Mouse (Mus musculus): ENCODE measurements around the gene Tradd. TPM values are rescaled to one million over a fixed set of nuclear protein-coding genes. Genes with fewer than 3 reads are reported as not detected.

Gene Tradd
- 51.0 and 57.0 TPM in 2 replicates for polyA plus RNA-seq (2015; fragmentation: Nextera tagmentation; extraction: Ambion mirVana)

DNA sequence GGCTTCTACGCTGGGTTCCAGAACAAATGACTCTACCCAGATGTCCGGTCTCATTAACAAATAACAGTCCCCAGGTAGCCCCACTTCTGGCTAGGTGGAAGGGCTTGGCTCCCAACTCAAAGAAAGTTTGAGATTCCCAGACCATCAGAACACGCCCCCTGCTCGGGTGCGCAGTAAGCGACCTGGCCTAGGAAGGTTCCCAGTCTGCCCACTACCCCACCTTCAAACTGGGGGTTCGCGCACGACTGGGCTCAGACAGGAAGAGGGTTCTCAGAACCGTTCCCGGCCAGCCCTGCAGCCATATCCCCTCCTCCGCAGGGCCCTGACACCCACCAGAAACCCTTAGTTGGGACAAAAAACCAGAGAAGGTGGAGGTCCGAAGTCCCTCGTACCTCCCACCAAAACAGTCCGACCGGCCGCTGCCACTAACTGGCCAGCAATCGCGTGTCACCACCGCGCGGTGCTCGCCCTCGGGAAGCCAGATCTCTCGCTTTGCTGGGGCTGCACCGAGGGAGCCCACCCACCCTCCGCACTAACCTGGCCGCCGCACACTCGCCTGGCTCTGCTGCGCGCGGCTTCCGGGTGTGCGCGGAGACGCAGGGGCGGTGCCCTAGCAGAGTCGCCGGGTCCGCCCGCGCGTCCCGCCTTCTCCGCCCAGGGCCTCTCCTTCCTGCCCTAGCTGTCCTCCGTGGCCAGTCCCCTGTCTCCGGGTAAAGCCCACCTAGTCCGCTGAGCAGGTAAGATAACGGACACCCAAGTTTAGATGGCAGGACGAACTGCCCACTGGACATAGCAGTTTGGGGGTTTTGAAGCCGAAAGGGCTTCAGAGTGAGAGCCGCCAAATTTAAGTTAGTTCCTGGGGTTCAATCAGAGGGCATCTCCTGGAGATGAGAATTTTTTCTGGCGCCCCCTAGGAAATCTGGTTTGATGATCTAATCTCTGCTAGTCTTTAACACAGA lies at the start of gene Tradd, which contains the start of gene Fbxl8:
Gene Tradd (minus strand): TSS at position 586 of the 959 bp plus-strand sequence.
Gene Fbxl8 (plus strand): TSS at position 625 of the 959 bp plus-strand sequence.
- DNase-seq (ENCODE audit: low spot score): peak; percentile 74

DNA sequence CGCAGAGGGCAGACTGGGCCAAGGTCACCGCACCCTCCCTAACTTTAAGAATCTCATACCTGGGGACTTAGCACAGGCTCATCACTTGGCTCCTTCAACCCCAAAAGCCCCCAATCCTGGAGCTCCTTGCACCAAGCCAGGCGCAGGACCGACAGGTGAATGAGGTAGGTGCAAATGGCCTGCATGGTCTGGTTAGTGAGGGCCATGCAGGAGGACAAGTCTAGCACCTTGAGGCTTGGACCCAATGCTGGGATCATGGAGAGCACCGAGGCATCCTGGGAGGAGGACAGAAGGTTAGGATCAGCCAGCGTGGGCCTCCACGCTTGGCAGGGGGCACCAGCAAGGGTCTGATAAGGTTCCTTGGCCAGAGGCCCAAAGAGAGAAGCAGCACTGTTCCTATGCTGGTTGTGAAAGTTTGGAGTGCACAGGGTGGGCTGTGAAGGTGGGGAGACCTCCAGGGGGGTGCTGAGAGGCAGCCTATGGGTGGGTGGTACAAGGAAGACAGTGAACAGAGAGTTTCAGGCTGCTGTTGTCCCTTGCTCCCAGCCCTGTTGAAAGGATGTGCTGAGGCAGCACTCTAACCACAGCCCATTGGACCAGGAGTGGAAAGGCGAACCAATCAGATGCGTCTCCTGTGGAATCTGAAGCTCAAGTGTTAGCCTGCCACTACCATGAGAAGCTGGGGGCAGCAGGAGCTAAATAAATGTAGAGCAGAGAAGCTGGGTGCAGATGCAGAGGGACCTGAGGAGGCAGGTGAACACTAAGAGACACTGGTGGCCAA lies 49.4 kb upstream of the Tradd start:
- DNase-seq (ENCODE audit: low spot score): no peak

DNA sequence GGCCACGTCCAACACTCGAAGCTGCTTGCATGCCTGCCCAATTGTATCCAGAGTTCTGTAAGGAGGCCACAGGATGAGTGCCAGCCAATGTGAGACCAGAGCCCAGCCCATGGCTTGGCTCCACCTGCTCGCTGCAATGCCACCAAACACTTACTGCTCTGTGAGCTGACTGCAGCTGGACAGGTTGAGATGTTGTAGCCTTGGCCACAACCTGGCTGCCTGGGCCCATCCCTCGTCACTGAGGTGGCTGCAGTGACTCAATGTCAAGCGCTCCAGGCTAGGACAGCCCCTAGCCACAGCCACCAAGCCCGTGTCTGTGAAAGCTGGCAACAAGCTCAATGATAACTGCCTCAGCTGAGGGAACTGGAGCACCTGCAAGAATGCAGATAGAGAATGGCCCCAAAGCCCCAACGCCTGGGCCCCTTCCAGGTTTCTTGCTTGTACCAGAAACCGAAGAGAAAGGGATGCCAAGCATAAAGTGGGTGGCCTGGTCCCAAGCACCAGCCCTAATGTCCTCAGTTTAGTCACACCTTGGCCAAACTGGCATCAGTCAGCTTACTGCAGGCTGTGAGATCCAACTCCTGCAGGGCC lies 48.6 kb upstream of the Tradd start:
- DNase-seq (ENCODE audit: low spot score): no peak

DNA sequence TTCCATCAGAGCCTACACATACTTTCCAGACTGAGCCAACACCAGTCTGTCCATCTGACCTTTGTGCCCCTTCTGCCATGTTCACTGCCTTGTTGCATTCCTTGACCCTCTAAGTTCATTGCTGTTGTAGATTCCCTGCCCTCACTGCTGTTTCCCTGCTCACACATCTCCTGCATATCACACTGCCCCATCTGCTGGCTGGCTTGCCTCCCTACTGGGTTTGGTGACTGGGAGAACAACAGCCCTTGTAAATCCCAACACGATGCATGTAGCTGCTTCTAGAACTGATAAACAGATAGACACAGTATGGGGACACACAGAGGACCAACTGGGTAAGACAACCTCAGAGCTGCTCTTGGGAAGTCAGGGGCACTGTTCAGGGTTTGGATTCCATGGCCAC lies 47.3 kb upstream of the Tradd start:
- no peak for DNase-seq (ENCODE audit: low spot score)

DNA sequence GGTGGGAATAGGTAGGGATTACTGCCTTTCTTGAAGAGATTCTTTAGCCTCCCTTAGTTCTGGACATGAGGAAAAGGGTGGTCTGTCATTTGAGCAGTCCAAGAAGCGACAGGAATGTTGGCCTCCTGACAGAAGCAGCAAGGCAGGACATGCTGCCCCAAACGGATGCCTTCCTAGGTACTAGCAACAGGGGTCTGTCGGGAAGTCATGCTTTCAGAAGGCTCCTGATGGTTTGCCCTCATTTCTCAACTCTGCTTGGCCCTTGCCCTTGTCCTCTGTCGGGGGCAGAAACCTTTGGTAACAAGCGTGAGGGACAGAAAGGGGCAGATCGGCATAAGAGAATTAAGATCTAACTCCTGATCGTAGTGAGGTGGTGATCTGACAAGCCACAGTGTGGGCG lies 45.7 kb upstream of the Tradd start:
- DNase-seq (ENCODE audit: low spot score): no peak

DNA sequence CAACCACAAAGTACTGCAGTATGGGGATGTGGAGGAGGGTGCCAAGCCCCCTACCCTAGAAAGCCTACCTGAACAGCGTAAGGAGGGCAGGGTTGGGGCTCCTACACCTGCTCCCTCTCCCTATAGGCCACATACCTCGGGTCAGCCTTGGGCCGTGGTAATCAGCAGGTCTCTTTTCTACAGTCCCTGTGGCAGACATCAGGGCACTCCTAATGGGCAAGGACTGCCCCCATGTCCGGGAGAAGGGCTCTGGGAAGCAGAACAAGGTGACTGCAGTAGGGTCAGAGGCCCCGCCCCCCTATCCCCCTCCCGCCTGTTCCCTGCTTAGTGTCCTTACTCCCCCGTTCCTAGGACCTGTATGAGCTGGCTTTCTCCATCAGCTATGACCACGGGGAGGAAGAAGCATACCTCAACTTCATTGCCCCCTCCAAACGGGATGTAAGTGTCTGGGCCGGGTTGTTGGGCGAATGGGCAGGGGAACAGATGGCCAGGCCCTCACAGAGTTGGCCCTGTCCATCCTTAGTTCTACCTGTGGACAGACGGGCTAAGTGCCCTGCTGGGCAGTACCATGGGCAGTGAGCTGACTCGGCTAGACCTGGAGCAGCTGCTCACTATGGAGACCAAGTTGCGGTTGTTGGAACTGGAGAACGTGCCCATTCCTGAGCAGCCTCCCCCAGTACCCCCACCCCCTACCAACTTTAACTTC lies 44.9 kb upstream of the Tradd start:
- DNase-seq (ENCODE audit: low spot score): no peak

DNA sequence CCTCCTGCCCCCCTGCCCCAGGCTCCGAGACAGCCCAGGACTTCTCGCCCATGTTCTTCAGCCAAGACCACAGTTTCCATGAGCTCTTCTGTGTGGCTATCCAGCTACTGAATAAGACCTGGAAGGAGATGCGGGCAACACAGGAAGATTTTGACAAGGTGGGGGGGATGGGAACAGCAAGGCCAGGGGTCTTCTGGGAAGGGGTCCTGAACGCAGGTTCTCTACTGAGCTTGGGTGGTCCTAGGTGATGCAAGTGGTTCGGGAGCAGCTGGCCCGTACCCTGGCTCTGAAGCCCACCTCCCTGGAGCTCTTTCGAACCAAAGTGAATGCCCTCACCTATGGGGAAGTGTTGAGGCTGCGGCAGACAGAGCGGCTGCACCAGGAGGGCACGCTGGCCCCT lies 44.0 kb upstream of the Tradd start:
- no peak for DNase-seq (ENCODE audit: low spot score)

DNA sequence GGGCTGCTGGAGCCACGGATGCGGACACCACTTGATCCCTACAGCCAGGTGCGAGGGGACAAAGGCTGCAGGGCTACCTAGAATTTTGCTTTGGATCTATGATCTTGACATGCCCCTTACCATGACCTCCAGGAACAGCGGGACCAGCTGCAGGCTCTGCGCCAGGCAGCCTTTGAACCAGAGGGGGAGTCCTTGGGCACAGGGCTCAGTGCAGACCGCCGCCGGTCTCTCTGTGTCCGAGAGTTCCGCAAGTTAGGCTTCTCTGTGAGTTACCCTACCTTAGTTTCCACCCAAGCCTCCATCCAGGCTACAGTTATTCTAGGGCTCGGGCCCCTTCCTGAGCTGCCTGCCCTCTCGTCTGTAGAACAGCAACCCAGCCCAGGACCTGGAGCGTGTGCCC lies 43.3 kb upstream of the Tradd start:
- no peak for DNase-seq (ENCODE audit: low spot score)

DNA sequence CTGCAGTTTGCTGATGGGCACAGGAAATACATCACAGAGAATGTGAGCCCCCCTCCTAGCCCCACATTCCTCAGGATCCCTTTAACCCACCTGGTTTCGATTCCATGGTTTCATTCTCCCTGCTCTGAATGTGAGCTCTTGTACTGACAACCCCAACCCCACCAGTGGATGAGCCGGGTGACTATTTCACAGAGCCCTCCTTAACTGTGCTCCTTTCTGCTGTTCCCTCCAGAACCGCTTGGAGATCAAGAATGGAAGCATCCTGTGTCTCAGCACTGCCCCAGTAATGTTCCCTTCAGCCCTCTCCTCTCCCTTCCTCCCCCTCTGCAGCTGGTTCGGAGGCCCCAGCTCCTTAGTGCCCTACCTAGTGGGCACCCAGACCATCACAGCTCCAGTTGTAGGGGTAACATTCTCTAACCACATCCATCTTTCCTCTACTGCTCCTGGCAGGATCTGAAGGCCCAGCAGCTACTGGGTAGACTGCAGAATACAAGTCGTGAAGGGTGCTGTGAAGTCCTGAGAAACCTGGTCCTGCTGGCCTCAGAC lies 41.8 kb upstream of the Tradd start:
- DNase-seq (ENCODE audit: low spot score): peak; percentile 45

DNA sequence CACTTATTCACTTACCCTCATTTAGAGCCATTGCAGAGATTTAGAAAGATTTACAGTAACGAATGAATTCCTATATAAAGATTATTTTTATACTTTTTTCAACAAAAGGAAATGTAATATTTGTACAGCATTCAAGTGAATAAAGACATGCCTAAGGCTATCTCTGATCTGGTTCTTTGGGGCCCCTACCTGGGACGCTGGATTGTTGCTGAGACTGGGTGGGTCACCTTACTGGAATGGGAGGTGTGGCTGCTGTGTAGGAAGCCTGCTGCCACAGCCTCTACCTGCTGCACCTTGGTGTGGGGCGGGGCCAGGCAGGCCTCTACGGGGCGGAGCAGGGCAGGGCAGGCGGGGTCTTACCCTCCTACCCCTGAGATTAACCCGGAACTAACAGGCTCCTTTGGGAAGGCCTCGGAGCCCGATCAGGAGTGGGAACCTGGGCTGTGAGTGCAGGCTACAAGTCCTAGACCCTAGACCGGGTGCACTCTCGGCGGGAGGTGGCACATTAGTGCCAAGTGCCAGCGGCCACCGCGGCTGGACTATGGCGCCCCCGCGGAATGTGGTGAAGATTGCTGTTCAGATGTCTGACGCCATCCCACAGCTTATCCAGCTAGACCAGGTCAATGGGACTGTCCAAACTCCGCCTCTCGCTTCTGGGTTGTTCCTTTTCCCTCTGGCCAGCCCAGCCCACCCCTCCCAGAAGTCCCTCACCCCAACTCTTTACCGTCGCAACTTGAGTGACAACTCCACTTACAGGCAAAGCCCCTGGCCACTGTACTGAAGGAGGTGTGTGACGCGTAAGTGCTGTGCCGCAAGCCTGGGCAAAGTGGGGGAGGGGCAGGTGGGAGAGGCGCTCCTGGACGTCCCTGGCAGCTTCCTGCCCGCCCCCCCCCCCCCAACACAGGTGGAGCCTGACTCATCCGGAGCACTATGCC lies 41.1 kb upstream of the Tradd start, which contains the start of gene Elmo3:
Gene Elmo3 (plus strand): TSS at position 391 of the 935 bp plus-strand sequence.
- DNase-seq (ENCODE audit: low spot score): peak; percentile 11

DNA sequence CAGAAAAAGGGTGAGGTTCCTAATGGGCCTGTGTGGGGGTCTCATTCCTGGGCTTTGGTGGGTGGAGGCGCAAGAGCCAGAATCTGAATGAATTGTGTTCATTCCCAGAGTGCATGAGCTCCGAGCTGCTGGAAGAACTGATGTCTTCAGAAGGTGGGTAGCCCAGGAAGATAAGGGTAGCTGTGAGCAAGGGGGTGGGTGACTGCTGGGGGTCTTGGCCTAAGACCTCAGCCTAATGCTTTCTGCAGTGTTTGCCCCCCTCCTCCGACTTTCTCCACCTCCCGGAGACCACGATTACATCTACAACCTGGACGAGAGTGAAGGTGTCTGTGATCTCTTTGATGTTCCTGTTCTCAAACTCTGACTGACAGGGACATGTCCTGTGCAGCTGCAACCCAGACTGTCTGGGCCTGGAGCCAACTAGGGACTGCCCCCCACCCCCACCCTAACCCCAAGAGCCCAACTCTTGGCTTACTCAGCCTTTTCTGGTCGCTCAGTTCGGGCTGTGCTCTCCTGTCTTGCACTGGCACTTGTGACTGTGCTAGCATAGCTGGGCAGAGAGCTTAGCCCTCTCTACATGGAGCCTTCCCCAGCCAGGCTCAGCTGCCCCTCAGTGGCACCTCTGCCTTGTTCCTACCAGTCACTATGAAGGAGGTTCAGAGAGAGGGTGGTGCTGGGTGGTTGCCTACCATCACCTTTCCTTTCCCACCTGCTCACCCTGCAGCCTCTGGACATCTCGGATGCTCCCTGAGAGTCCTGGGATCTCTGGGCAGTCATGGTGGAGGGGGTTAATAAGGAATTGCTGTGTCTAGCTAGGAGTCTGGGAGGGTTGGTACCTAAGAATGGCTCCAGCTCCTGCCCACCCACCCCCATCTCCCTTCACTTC lies 40.2 kb upstream of the Tradd start:
- DNase-seq (ENCODE audit: low spot score): peak; percentile 45

DNA sequence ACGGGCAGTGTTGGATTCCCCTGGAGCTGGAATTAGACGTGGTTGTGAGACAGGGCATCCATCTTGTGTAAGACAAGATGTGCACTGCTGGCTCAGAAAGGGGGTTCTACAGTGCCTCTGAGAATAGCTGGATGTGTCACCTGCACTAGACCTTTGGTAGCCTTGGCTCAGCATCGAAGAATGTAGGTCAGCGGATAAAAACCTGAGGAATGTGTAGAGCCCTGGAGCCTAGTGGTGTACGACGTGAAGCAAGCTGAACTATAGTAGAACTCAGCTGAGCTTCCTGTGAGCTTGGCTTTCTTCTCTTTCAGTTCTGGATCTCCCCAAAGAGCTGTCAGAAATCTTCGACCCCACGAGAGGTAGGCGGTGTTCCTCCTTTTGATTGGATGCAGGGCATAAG lies 39.5 kb upstream of the Tradd start:
- no peak for DNase-seq (ENCODE audit: low spot score)

DNA sequence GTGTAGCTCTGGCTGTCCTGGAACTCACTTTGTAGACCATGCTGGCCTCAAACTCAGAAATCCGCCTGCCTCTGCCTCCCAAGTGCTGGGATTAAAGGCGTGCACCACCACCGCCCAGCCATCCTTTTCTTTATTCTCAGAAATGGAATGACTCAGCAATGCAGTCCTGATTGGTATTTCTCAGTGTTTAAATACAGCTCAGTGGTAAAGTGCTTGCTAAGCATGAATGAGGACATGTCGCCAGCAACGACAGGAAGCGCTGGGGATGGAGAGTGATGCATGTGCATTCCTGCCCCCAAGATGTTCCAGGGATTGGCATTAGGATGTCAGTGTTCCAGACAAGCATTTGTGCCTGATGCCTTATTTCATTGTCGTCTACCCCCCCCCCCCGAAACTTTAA lies 39.0 kb upstream of the Tradd start:
- DNase-seq (ENCODE audit: low spot score): no peak

DNA sequence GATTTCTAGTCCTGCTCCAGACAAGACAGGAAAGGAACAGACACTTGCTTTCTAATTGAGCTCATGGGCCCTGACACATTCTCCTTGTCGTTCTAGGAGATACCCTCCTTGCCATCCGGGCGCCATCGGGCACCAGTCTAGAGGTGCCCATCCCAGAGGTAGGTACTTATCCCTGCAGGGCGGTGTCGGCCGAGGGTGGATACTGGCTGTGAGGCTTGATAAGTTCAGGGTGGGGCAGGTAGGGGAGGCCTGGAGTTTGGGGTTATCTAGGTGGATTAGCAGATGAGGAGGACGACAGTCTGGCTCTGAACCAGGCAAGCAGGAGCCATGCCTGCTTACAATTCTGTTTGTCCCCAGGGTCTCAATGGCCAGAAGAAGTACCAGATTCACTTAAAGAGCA lies 35.6 kb upstream of the Tradd start:
- no peak for DNase-seq (ENCODE audit: low spot score)

DNA sequence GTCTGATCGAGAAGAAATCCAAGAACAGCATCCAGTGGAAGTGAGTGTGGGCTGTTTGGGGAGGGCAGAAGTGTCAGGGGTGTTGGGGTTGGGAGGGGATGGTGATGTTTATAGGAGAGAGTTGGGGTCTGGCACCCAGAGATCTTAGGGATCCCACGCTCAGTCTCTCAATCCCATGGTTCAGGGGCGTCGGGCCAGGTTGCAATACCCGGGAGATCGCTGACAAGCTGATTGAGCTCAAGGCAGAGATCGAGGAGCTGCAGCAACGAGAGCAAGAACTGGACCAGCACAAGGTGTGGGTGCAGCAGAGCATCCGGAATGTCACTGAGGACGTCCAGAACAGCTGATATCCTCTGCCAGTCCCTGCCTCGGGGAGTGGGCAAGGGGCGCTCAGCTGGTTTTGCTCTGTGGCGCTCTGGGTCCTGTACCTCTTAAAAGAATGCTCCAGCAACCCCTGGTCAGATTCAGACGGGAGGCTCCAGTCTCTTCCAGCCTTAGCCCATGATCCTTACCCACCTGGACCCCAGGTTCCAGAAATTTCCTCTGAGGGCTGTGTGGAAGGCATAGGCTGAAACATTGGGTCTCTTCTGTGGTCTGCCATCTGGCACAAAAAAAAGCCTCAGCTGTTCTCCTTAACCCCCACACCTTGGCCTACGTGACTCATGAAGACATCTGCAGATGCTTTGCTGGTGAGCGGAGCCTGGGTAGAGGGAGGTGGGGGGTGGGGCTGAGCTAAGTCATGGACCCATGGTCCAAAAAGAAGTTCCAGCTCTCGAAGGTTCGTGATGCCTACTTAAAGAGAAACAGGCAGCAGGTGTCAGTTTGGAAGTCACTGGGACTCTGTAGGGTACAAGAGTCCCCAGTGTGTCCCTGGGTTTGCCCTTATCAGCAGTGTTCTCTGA lies 34.2 kb upstream of the Tradd start:
- DNase-seq (ENCODE audit: low spot score): peak; percentile 72

DNA sequence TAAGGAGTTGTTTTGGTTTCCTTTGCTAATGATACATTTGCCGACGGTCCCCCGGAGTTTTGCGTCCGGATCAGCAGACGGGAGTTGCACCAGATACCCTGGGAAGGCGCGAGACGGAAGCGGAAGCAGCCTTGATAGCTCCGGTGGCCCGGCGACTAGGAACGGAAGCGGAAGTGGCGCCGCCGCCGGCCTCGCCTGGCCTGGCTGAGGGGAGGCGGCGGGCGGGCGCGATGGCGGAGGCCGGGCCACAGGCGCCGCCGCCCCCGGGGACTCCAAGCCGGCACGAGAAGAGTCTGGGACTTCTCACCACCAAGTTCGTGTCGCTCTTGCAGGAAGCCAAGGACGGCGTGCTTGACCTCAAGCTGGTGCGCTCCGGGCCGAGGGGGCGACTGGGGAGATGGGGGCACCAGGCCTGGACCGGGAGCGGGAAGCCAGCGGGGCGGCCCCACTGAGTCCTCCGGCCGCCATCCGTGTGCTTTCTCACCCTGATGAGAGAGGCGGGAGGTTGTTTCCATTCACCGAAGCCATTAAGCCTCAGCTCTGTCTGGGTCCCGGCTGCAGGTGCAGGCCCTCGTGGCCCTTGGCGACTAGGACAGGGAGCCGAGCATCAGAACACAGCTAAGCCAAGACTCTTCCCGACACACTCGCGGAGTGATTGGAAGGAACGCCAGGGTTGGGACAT lies 33.2 kb upstream of the Tradd start, which contains the start of gene E2f4:
Gene E2f4 (plus strand): TSS at position 153 of the 682 bp plus-strand sequence.
- DNase-seq (ENCODE audit: low spot score): peak; percentile 91

Measured in thymus, postnatal 0 days (tissue).